Mouse (Mus musculus) thymus, postnatal 25 days (tissue): ENCODE data around the gene Zfp207.
"Not testable (repeated sequence)": the region's sequence is repeated elsewhere in the genome, so short reads cannot be mapped to it uniquely, and the experiment has no call there.

ENCODE experiments used
- DNase-seq: peaks from one replicate; pipeline ENCODE4 v3.0.0; 2022

Gene Zfp207

DNA sequence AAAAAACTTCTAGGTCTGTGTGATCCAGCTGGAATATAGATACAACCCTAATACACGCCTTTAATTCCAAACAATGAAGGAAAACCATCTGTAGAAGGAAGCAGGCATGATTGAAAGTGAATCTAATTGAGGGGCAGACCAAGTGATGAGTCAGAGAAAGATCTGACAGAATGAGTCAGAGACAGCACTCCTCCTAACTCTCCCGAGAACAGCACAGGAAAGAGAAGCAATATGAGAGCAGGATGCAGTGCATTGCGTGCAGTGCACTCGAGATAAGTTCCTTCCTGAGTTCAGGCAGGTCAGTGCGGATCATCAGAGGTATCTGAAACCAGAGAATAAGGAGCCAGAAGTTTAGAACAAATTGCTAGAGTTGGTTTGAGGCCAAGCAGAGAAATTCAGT is 34.0 kb downstream of the Zfp207 start:
- no peak for DNase-seq

GRCm38 (mm10) chr11:80419743-80420142 is 36.7 kb downstream of the Zfp207 start:
- no peak for DNase-seq

- DNase-seq: no peak
These were observed 37.3 kb downstream of the Zfp207 start for GRCm38 (mm10) chr11:80420202-80420984.

GRCm38 (mm10) chr11:80421421-80422047 is 38.5 kb downstream of the Zfp207 start:
- no peak for DNase-seq

DNA sequence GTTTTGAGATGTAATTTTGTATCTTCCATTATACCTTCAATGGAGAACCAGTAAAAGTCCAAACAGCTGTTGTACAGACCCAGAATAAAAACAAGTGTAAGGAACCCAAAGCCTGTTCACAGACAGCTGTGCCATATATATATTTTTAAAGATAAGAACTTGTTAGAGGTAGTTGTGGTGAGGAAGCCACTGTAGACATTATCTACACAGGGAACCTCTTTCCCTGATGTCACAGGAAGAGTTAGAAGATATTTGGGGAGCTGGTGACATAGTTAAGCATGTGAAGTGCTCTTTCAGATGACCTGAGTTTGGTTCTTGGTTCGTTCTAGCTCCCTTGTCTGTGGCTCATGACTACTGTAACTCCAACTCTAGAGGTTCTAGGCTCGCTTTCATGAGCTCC is 41.6 kb downstream of the Zfp207 start:
- no peak for DNase-seq

GRCm38 (mm10) chr11:80425247-80425778 is 42.2 kb downstream of the Zfp207 start:
- DNase-seq: no peak

GRCm38 (mm10) chr11:80426029-80426813 is 43.1 kb downstream of the Zfp207 start:
- DNase-seq: not testable (repeated sequence)

- peak; percentile 95 for DNase-seq
These were observed 45.4 kb downstream of the Zfp207 start, which contains the start of gene Psmd11 for GRCm38 (mm10) chr11:80428381-80429008. Gene Psmd11, plus strand, starts transcription at chr11:80428615.

DNA sequence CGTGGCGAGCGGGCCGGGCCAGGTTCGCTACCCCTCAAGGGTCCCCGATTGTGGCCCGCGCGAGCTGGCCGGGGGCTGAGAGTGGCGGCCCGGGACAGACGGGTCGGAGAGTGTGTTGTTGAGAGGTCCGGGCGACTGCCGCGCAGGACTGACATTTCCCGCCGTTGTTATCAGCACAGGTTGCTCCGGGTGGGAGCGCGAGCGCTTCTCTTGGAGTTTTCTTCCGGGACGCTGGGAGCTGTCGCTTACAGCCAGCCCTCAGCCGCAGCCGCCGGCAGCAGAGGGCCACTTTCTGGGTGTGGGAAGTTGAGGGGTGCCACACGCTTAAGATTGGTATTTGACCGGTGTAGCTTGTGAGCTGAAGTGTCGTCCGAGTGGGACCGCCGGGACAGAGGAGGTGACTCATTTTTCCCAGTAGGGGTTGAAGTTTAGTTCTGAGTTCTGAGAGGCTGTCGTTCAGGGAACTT is 46.0 kb downstream of the Zfp207 start:
- peak; percentile 53 for DNase-seq

- DNase-seq: no peak
These were observed 46.6 kb downstream of the Zfp207 start for GRCm38 (mm10) chr11:80429500-80430166.

DNA sequence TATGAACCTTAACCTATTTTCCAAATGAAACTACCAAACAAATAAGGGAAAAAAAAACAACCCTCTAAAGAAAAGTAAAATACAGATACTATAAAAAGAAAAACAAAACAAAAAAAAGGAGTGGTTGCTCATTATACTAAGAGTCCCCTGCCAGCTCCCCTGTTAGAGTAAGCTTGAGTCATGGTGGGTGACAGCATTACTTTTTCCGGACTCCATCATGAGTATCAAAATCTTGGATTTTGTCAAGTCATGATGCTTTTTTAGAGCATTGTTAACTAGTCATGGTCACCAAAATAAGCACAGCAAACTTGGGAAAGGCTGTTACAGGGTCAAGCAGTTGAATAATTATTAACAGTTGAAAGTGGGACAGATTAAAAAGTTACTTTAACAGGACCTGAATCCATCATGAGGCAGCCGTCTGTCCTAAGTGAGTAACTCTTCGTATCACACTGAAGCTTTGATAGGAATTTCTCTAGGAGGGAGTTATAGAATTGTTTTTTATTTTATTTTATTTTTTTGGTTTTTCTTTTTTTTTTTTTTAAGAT is 47.4 kb downstream of the Zfp207 start:
- no peak for DNase-seq

- no peak for DNase-seq
These were observed 63.8 kb downstream of the Zfp207 start for GRCm38 (mm10) chr11:80446916-80447315.

DNA sequence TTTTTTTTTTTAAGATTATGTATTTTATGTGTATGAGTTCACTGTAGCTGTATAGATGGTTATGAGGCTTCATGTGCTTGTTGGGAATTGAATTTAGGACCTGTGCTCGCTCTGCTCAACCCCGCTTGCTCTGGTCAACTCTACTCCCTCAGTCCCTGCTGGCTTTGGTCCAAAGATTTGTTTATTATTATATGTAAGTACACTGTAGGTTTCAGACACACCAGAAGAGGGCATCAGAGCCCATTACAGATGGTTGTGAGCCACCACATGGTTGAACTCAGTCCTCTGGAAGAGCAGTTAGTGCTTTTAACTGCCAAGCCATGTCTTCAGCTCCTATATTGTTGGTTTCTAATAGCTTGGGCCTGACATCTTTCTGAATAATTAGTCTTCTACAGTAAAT is 66.8 kb downstream of the Zfp207 start:
- DNase-seq: no peak

DNA sequence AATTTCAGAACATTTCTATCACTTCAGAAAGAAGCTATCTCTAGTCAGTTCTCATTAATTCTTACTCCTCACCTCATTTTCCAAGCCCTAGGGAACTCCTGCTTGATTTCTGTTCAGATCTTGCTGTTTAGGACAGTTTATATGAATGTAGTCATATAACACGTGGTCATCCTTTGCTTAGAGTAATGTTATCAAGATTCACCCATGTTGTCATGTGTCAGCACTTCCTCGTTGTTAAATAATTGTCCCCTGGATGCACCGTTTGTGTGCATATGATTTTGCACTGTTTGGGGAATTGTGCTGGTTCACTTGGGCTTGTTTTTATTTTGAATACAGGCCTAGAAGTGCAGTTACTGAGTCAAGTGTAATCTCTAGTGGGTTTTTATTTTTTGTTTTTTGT is 69.2 kb downstream of the Zfp207 start:
- no peak for DNase-seq

- no peak for DNase-seq
These were observed 70.1 kb downstream of the Zfp207 start for GRCm38 (mm10) chr11:80453198-80453597.
